Mouse (Mus musculus) frontal cortex, postnatal 36 days (tissue): ENCODE results near the gene Tshr.
"Not testable (repeated sequence)": the region's sequence is repeated elsewhere in the genome, so short reads cannot be mapped to it uniquely, and the experiment has no call there.

Experiments
- DNase-seq, 2 experiments: peaks; one replicate each; pipeline ENCODE4 v3.0.0; 2022; ENCODE audit warnings: low spot score in 2 of 2

Gene Tshr

GRCm38 (mm10) chr12:91500475-91500874, 116.1 kb downstream of the Tshr start:
- DNase-seq: no peak

GRCm38 (mm10) chr12:91511766-91512165, 127.4 kb downstream of the Tshr start:
- no peak for DNase-seq

GRCm38 (mm10) chr12:91513980-91514379, 129.6 kb downstream of the Tshr start:
- no peak for DNase-seq

- no peak for DNase-seq
Measured at GRCm38 (mm10) chr12:91517808-91518207, 133.4 kb downstream of the Tshr start.

- DNase-seq: no peak
Measured at GRCm38 (mm10) chr12:91523626-91524025, 139.3 kb downstream of the Tshr start.

GRCm38 (mm10) chr12:91534514-91534913, 150.2 kb downstream of the Tshr start:
- no peak for DNase-seq

- no peak for DNase-seq
Measured at GRCm38 (mm10) chr12:91540202-91540601, 155.8 kb downstream of the Tshr start.

GRCm38 (mm10) chr12:91549471-91549870, 165.1 kb downstream of the Tshr start:
- DNase-seq: no peak

GRCm38 (mm10) chr12:91551773-91552526, 167.6 kb downstream of the Tshr start:
- DNase-seq: peak; percentile 63 to 79

GRCm38 (mm10) chr12:91557358-91558005, 173.1 kb downstream of the Tshr start:
- DNase-seq: not testable (repeated sequence)

GRCm38 (mm10) chr12:91558152-91558551, 173.8 kb downstream of the Tshr start:
- DNase-seq: not testable (repeated sequence)

GRCm38 (mm10) chr12:91567145-91567544, 182.8 kb downstream of the Tshr start:
- DNase-seq: no peak

GRCm38 (mm10) chr12:91569255-91569654, 184.9 kb downstream of the Tshr start:
- DNase-seq: no peak

GRCm38 (mm10) chr12:91571708-91572107, 187.3 kb downstream of the Tshr start:
- DNase-seq: no peak

GRCm38 (mm10) chr12:91579665-91580064, 195.3 kb downstream of the Tshr start:
- DNase-seq: no peak

GRCm38 (mm10) chr12:91581204-91582070, 197.1 kb downstream of the Tshr start:
- no peak for DNase-seq

- DNase-seq: no peak
Measured at GRCm38 (mm10) chr12:91582362-91583002, 198.1 kb downstream of the Tshr start.

GRCm38 (mm10) chr12:91583409-91583808, 199.0 kb downstream of the Tshr start:
- DNase-seq: no peak

GRCm38 (mm10) chr12:91585206-91585605, 200.8 kb downstream of the Tshr start:
- no peak for DNase-seq

- DNase-seq: not testable (repeated sequence)
Measured at GRCm38 (mm10) chr12:91585815-91586214, 201.5 kb downstream of the Tshr start.

GRCm38 (mm10) chr12:91587077-91587476, 202.7 kb downstream of the Tshr start:
- no peak for DNase-seq
